Mouse (Mus musculus) megakaryocyte, embryonic 14.5 days (primary cell): ENCODE data around the gene Mpdu1. TPM values are rescaled to one million over a fixed set of nuclear protein-coding genes. Genes with fewer than 3 reads are reported as not detected.

Experiments
- H3K27me3 ChIP-seq: replicated peaks from 2 replicates; pipeline ENCODE3; 2012; ENCODE audit warnings: inconsistent platforms
- H3K36me3 ChIP-seq: replicated peaks from 2 replicates; pipeline ENCODE3; 2012; ENCODE audit warnings: low read length, inconsistent platforms, mixed read lengths
- H3K4me1 ChIP-seq: 2 replicates; pipeline ENCODE4 v1.6.1; 2012; ENCODE audit warnings: inconsistent platforms
- H3K4me3 ChIP-seq: replicated peaks from 2 replicates; pipeline ENCODE3; 2012; ENCODE audit warnings: moderate library complexity, mild to moderate bottlenecking, inconsistent platforms
- H3K9me3 ChIP-seq: 2 replicates; pipeline ENCODE4 v1.6.1; 2012; ENCODE audit warnings: inconsistent platforms
- FLI1 ChIP-seq: IDR thresholded peaks from 2 replicates; pipeline ENCODE4 v1.6.1; 2012; ENCODE audit warnings: low read length, inconsistent platforms, mixed read lengths
- GATA1 ChIP-seq: IDR thresholded peaks from 3 replicates; pipeline ENCODE4 v1.6.1; 2012; ENCODE audit warnings: mixed read lengths, low read length, inconsistent platforms, borderline replicate concordance
- polyA plus RNA-seq: library from polyadenylated mRNA; stranded (reverse); fragments of >175 nt; gene quantifications from 2 replicates; pipeline ENCODE4 v1.2.3, GENCODE M21; 2012; ENCODE audit warnings: low replicate concordance; ENCODE audit not compliant: insufficient read depth

Mpdu1 gene
- polyA plus RNA-seq, 1 experiment: 31.6 TPM

DNA sequence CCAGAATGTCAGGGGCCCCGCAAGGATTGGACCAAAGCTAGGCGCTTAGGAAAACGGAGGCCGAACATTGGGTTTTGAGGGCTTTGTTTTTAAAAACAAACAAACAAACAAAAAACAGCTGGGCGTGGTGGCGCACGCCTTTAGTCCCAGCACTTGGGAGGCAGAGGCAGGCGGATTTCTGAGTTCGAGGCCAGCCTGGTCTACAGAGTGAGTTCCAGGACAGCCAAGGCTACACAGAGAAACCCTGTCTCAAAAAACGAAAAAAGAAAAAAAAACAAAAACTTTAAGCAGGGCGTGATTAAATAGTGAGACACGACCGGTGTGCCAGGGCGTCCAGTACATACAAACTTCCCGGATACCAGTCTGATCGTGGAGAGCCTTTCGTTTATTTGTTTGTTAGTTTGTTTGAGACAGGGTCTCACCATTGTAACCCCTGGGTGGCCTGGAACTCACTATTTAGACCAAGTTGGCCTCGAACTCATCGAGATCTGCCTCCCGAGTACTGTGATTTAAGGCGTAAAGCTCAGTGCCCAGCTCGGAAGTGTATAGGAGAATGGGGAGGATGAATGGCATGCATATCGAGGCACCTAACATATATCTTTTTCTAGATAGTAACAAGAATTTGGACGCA lies 19.9 kb upstream of the Mpdu1 start:
- Histone ChIP-seq H3K27me3 (peaks cover 15% of the 10 kb centered on the region), H3K36me3 (peaks cover 28% of the 10 kb centered on the region), H3K4me1 (peaks cover 64% of the 10 kb centered on the region), H3K4me3 (peak overlapping the region; percentile 95), H3K9me3 (no peaks in the 10 kb centered on the region)
- no peak for TF ChIP-seq GATA1
- no peak for TF ChIP-seq FLI1

DNA sequence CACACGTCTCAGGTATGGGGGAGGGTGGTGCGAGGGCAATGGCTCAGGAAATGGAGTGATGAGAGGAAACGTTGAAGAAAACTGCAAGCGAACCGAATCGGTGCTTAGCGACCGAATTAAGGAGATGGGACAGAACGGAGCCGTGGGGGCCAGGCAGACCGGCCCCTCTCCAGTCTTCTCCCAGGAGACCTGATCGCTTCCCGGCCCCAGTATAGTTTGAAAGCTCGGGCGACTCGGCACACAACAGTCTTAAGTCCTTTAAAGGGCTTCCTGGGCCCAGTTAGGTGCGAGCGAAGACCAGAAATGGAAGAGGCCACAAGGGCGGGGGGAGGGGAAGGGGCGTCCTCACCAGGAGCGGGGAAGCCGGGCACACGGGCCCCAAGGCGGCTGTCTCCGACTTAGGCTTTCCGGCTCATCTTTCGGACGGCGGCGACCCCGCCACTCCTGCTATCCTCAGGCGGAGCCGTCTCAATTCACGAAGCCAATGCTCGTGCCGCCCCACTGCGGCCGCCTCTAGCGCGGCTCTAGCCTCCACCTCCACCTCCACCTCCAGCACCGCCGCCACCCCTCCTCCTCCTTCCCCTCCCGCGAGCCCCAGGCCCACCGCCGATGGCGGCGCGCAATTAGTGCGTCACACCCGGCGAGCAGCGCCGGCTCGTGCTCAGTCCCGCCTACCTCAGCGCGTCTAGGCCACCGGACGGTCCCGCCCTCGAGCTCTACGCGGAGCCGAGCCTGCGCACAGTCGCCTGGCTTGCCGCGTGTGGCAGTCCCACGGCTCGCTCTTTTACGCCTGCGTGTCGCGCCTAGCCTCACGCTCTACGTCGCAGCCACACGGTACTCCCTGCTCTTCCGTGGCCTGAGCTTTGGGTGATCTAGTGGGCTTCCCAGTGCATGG lies 19.1 kb upstream of the Mpdu1 start, which contains the start of gene Senp3:
Gene Senp3 (minus strand): TSS at position 771 of the 895 bp plus-strand sequence.
- no peaks in the 10 kb centered on the region for H3K9me3 ChIP-seq
- peaks cover 11% of the 10 kb centered on the region for H3K27me3 ChIP-seq
- H3K36me3 ChIP-seq: peaks cover 35% of the 10 kb centered on the region
- TF ChIP-seq FLI1: no peak
- TF ChIP-seq GATA1: no peak
- H3K4me1 ChIP-seq: peaks cover 60% of the 10 kb centered on the region
- H3K4me3 ChIP-seq: peak within 1 kb of the TSS; percentile 95

DNA sequence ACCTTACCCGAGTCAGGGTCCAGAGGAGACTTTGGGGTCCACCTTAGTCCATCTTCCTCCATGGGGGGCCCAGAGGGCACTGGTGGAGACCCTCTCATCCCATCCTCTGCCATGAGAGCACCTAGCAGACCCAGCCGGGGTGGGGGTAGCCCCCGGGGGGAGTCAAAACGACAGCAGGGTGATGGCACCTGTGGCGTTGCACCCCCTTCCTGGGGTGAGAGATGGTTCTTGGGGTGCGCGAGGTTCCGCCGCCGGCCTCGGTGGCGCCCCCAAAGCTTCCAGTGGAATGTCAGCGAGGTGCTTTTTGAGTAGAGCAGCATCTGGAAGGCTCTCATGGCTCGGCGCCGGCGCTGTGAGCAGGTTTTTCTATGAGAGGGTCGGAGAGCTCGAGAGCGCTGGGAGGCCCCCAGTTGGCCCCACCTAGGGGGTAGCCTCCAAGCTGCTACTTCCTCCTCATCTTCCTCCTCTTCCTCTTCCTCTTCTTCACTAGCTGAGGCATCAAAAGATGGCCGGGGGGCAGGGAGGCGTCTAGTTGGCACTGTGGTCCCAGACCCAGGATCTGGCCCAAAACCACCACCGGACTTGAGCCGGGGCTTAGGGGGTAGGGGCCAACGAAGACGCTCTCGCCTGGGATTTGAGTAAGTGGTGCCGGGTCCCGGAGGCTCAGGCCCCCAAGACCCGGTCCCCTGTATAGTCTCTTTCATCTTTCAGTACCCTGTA lies 17.9 kb upstream of the Mpdu1 start:
- peaks cover 54% of the 10 kb centered on the region for H3K4me1 ChIP-seq
- TF ChIP-seq GATA1 (no peak), FLI1 (no peak)
- H3K27me3 ChIP-seq: peaks cover 11% of the 10 kb centered on the region
- H3K9me3 ChIP-seq: no peaks in the 10 kb centered on the region
- peaks cover 48% of the 10 kb centered on the region for H3K36me3 ChIP-seq
- peak overlapping the region; percentile 95 for H3K4me3 ChIP-seq

DNA sequence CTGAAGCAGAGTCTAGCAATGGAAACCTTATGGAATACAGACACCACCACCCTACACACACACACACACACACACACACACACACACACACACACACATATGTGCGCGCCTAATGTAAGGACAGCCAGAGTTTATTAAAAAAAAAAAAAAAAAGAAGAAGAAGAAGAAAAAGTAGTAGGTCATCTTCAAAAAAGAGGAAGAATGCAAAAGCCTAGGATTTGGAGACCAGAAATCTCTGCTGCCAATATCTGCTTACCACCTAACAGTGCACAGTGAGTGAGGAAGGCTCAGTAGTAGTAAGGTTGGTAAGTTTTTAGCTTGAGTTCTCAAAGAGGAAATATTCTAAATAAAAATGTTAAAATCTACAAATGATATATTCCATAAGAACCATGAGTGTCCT lies 16.7 kb upstream of the Mpdu1 start:
- Histone ChIP-seq H3K27me3 (peaks cover 2% of the 10 kb centered on the region), H3K4me3 (no peak overlapping the region), H3K36me3 (peaks cover 59% of the 10 kb centered on the region), H3K4me1 (peaks cover 48% of the 10 kb centered on the region), H3K9me3 (no peaks in the 10 kb centered on the region)
- TF ChIP-seq GATA1 (no peak), FLI1 (no peak)

DNA sequence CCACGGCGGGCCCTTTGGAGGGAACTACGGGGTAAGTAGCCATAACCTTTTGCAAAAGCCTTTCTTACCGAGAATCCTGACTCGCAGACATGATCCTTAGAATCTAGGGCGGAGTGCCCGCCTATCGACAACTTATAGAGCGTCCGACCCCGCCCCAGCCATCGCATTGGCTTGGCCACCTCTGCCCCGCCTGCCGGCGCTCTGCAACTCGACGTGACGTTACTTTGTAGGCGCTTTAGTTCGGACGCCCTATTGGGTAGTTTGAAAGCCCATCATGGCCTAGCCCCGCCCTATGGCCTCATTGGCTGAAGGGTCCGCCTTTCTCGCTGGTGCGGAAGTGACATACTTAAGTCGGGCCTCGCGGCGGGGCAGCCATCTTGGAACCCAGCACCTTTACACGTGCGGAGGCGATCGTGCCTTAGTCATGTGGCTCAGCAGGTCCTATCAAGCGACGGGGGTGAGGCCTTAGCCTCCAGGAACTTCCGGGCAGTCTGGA lies 9.8 kb upstream of the Mpdu1 start, which contains the start of gene Eif4a1:
Gene Eif4a1 (minus strand): TSS at position 213 of the 496 bp plus-strand sequence.
- Histone ChIP-seq H3K4me3 (peak within 1 kb of the TSS; percentile 94), H3K9me3 (no peaks in the 10 kb centered on the region), H3K4me1 (peaks cover 57% of the 10 kb centered on the region), H3K36me3 (peaks cover 80% of the 10 kb centered on the region), H3K27me3 (no peaks in the 10 kb centered on the region)
- TF ChIP-seq GATA1 (no peak), FLI1 (peak; percentile 29; the same call in 1 of the 2 replicates)

DNA sequence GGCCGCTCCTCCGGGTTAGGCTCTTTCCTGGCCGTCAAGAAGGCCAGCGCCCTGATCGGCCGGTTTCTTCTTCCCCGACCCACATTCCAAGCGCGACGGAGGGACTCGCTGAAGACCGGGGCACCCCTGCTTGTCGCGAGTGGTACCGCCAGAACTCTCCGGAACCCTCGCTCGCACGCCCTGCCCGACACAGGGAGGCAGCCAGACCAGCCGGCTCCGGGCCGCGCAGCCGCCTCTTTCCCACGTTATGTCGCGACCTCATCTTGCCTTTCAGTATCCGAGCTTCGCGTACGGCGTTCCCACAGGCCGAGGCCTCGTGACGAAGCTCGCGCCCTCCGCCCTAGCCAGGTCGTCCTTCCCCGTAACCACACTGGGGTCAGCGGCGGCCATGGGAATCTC lies 9.3 kb upstream of the Mpdu1 start:
- peaks cover 57% of the 10 kb centered on the region for H3K4me1 ChIP-seq
- H3K36me3 ChIP-seq: peaks cover 76% of the 10 kb centered on the region
- peak overlapping the region; percentile 94 for H3K4me3 ChIP-seq
- TF ChIP-seq FLI1 (no peak), GATA1 (no peak)
- no peaks in the 10 kb centered on the region for H3K27me3 ChIP-seq
- no peaks in the 10 kb centered on the region for H3K9me3 ChIP-seq

DNA sequence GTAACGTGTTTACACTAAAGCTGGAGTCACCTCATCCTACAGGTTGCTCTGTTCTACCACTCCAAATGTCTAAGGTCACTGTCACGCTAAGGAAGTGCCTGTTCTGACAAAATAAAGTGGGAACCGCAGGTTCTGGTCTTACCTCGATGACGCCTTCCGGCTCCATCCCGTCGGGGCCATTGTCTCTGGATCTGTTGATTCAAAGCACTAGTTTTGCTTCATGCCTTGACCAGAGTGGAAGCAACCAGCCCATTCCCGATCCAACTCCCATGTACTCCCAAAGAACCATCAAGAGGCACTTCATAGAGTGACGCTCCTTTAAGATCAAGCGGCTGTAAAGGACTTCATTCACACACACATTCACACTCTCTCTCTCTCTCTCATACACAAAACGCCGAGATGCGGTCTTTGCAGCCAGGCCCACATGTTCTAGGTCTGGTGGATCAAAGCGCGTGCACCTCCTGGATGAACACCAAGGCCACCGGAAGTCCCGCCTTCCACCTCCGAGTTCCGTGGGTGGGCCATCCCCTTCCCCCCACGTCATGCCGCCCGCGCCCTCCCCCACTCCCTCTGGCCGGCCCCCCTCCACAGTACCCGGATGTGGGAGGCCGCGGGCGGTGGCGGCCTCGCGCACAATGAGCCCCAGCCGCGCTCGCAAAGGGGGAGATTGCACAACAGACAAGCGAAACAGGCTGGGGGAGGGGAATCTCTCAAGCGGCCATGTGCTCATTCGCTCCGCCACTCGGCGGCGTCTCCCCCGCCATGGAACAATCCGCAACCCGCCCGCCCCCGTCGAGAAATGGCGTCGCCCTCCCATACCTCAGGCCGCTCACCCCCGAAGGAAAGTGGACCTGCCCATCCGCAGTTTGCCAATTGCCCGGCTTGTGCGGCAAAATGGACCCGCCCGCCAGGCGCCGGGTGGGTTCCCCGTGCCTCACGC lies 8.6 kb upstream of the Mpdu1 start:
- peaks cover 58% of the 10 kb centered on the region for H3K4me1 ChIP-seq
- peak overlapping the region; percentile 94 for H3K4me3 ChIP-seq
- H3K27me3 ChIP-seq: no peaks in the 10 kb centered on the region
- H3K9me3 ChIP-seq: no peaks in the 10 kb centered on the region
- peaks cover 76% of the 10 kb centered on the region for H3K36me3 ChIP-seq
- peak; percentile 81; the same call in 1 of the 2 replicates for TF ChIP-seq FLI1
- TF ChIP-seq GATA1: no peak

DNA sequence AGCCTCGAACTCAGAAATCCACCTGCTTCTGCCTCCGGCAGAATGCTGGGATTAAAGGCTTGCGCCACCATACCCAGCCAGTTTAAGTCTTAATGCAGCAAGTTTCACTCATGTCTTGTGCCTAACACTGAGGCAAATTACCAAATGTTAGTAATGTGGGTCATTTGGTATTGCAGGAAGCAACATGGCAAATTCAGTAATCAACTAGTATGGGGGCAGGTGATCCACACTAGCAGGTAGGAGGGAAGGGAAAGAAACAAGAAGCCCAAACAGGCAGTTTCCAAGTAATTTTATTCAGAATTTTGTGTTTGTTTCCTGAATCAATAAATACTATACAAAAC lies 4.2 kb upstream of the Mpdu1 start:
- Histone ChIP-seq H3K4me3 (no peak overlapping the region), H3K4me1 (peaks cover 78% of the 10 kb centered on the region), H3K9me3 (no peaks in the 10 kb centered on the region), H3K36me3 (peaks cover 71% of the 10 kb centered on the region), H3K27me3 (no peaks in the 10 kb centered on the region)
- no peak for TF ChIP-seq FLI1
- no peak for TF ChIP-seq GATA1
